Mouse (Mus musculus) intestine, postnatal 0 days (tissue): ENCODE measurements around the gene Sacm1l. TPM values are rescaled to one million over a fixed set of nuclear protein-coding genes. Genes with fewer than 3 reads are reported as not detected.

Experiments used
- ATAC-seq: fragments of 200-750 bp; cut with Nextera tagmentation; 2 replicates; pipeline ENCODE4 v1.8.0; 2017; ENCODE audit warnings: mild to moderate bottlenecking, moderate TSS enrichment, moderate library complexity
- H3K27ac ChIP-seq: fragments of 300-500 bp; sonication (generic); 2 replicates; pipeline ENCODE4 v1.5.1; 2014; ENCODE audit warnings: mild to moderate bottlenecking, low read depth, low read length, moderate library complexity
- H3K27me3 ChIP-seq: fragments of 300-500 bp; sonication (generic); replicated peaks from 2 replicates; pipeline ENCODE4 v1.6.1; 2014; ENCODE audit warnings: low read length, mixed read lengths; ENCODE audit not compliant: control insufficient read depth, insufficient read depth
- H3K36me3 ChIP-seq: fragments of 300-500 bp; sonication (generic); 2 replicates; pipeline ENCODE4 v1.6.1; 2014; ENCODE audit warnings: mild to moderate bottlenecking, moderate library complexity; ENCODE audit not compliant: control insufficient read depth, insufficient read depth
- H3K4me1 ChIP-seq: fragments of 300-500 bp; sonication (generic); replicated peaks from 2 replicates; pipeline ENCODE4 v1.6.1; 2014; ENCODE audit warnings: antibody characterized with exemption, low read length, mixed read lengths; ENCODE audit not compliant: control insufficient read depth, insufficient read depth
- H3K4me2 ChIP-seq: fragments of 300-500 bp; sonication (generic); replicated peaks from 2 replicates; pipeline ENCODE4 v1.6.1; 2014; ENCODE audit warnings: low read depth, mild to moderate bottlenecking, moderate library complexity
- H3K4me3 ChIP-seq: fragments of 300-500 bp; sonication (generic); 2 replicates; pipeline ENCODE4 v1.5.1; 2014; ENCODE audit warnings: low read depth, low read length
- H3K9ac ChIP-seq: fragments of 300-500 bp; sonication (generic); 2 replicates; pipeline ENCODE4 v1.6.1; 2014; ENCODE audit warnings: mild to moderate bottlenecking, low read depth, low read length
- H3K9me3 ChIP-seq: fragments of 300-500 bp; sonication (generic); 2 replicates; pipeline ENCODE4 v1.6.1; 2016; ENCODE audit warnings: mixed run types; ENCODE audit not compliant: control insufficient read depth
- CTCF ChIP-seq: sonication (generic); IDR thresholded peaks from 2 replicates; pipeline ENCODE4 v1.5.1; 2016; ENCODE audit warnings: low read depth, mild to moderate bottlenecking, control low read depth, antibody characterized with exemption, moderate library complexity
- WGBS: fragments of 180-500 bp; shearing (Covaris S2); extraction: QIAGEN DNeasy Blood & Tissue Kit; methylation state at CpG from one replicate; pipeline ENCODE4 v1.1.7; 2014; 5-methylcytosine and 5-hydroxymethylcytosine counted together
- polyA plus RNA-seq: library from polyadenylated mRNA; unstranded; fragments of >200 nt; fragmentation: Nextera tagmentation; extraction: Ambion mirVana; gene quantifications from 2 replicates; pipeline ENCODE4 v1.2.1, GENCODE M21; 2015

Sacm1l gene
- polyA plus RNA-seq, 1 experiment from 2014 or later, result 37.3 TPM

DNA sequence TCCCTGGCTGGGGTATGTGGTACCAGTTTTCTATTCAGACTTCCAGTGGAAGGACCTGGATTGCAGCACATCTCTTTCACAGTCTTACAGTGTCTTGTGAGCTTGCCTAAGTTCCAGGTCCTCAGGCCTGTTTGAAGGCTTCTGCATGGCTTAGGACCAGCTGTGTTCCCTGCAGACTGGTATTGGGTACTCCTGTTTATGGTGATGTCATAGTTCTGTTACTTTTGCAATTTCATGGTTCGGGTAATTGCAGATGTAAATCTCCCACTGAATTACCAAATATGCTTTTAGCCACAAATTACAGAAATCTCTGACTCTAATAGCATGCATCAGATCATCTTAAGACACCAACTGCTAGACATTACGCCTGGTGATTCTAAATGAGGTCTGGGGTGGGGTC, 14.5 kb upstream of the Sacm1l start:
- TF ChIP-seq CTCF, result no peak
- Histone ChIP-seq H3K4me3 (no peak overlapping the region), H3K4me2 (no peak overlapping the region), H3K36me3 (peaks cover 65% of the 10 kb centered on the region), H3K9ac (no peak overlapping the region), H3K27me3 (no peaks in the 10 kb centered on the region), H3K9me3 (no peaks in the 10 kb centered on the region), H3K4me1 (0 out of 2 replicates have a peak, but pooled peaks cover 2% of the 10 kb centered on the region), H3K27ac (no peak overlapping the region)
- ATAC-seq, result no peak
- WGBS, result 82% methylated on average over 2 of the region's 2 CpGs

DNA sequence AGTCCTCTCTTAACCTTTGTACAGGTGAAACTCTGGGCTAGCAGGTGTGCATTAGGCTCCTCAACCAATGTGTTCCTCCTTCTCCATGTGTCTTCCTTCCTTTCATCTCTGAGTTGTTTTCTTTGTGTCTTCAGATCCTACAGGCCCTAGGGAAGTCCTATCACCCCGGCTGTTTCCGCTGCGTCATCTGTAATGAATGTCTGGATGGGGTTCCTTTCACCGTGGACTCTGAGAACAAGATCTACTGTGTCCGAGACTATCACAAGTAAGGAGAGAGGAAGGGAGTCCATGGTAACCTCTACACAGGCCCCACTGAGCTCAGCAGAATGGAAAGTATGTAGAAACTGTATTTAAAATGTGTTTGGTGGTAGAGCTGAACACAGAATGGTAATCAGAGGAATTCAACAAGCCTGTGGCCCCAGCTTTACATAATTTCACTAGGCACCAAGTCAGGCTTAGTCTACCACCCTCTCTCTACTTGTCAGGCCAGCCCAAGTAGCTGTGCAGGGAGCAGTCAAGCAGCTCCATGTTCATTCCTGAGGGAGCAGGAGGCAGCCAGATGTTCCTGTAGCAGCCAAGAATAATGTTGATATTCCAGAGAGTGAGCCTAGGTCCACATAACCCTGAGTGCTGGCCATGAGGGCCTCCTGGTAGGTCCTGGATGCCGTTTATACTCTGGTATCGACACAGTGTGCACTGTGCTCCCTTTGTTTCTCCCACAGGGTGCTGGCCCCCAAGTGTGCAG, 12.7 kb upstream of the Sacm1l start:
- H3K9ac ChIP-seq, result no peak overlapping the region
- 92% methylated on average over 7 of the region's 7 CpGs for WGBS
- H3K4me2 ChIP-seq, result no peak overlapping the region
- TF ChIP-seq CTCF, result no peak
- no peak overlapping the region for H3K4me3 ChIP-seq
- H3K9me3 ChIP-seq, result no peaks in the 10 kb centered on the region
- no peak for ATAC-seq
- H3K36me3 ChIP-seq, result peaks cover 61% of the 10 kb centered on the region
- H3K27ac ChIP-seq, result no peak overlapping the region
- H3K4me1 ChIP-seq, result peaks cover 6% of the 10 kb centered on the region; the same call in 1 of the 2 replicates
- H3K27me3 ChIP-seq, result no peaks in the 10 kb centered on the region

DNA sequence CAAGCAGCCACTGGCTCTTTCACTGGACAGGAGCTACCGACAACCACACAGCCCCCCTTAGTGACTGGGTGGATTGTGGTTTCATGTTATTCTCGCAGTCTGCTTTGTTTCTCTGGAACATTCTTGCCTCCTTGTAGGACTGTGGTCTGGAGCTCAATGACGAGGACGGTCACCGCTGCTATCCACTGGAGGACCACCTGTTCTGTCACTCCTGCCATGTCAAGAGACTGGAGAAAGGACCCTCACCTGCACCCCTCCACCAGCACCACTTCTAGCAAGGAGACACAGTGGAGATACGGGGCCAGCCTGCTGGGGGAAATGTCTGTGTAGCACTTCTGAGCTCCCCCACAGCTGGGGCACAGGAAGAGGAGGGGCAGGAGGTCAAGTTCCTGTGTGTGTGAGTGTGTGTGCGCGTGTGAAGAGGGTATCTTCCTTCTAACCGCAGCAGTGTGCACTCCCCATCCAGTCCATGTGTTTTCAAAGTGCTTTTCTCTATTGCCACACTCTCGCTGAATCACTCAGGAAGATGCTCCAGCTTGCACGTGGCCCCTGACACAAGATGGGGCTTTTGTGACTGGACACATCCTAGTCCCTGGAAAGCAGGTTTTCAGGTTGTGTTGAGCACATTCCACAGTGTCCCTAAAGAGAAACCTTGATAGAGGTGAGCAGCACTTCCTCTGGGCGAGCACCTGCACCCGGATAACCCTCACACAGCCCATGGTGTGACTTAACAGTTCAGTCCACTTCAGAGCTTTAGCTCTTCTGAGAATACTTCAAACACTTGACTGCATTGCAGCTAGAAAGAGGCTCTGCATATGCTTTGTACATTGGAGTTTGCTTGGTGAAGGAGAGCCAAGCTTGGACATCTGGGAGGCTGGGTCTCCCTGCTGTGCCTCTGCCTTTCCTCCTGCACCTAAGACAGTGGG, 10.3 kb upstream of the Sacm1l start:
- no peak for ATAC-seq
- peaks cover 6% of the 10 kb centered on the region; the same call in 1 of the 2 replicates for H3K4me1 ChIP-seq
- no peaks in the 10 kb centered on the region for H3K27me3 ChIP-seq
- no peak overlapping the region; the same call in 1 of the 2 replicates for H3K27ac ChIP-seq
- WGBS, result 79% methylated on average over 13 of the region's 13 CpGs
- TF ChIP-seq CTCF, result no peak
- no peak overlapping the region for H3K4me3 ChIP-seq
- no peaks in the 10 kb centered on the region for H3K9me3 ChIP-seq
- H3K9ac ChIP-seq, result no peak overlapping the region
- H3K4me2 ChIP-seq, result no peak overlapping the region
- peaks cover 48% of the 10 kb centered on the region for H3K36me3 ChIP-seq

DNA sequence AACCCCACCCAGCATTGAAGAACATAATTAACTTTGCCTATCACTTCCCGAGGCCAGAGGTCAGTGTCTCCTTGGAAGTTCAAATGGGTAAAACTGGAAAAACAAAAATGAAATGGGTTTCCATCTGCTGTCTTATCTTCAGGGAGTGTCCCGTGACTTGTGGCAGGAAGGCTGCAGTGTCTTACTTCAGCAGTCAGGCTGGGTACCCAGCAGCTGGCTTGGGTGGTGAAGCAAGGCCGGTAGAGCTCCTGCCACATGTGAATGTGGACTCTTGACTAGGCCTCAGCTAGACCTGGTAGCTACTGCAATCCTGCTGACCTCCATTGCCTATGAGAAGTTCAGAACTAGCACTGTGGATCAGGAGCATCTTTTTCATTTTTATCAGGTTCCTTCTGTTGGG, 8.8 kb upstream of the Sacm1l start:
- H3K27ac ChIP-seq, result no peak overlapping the region; the same call in 1 of the 2 replicates
- ATAC-seq, result peak; percentile 25; the same call in 1 of the 2 replicates
- H3K9me3 ChIP-seq, result no peaks in the 10 kb centered on the region

DNA sequence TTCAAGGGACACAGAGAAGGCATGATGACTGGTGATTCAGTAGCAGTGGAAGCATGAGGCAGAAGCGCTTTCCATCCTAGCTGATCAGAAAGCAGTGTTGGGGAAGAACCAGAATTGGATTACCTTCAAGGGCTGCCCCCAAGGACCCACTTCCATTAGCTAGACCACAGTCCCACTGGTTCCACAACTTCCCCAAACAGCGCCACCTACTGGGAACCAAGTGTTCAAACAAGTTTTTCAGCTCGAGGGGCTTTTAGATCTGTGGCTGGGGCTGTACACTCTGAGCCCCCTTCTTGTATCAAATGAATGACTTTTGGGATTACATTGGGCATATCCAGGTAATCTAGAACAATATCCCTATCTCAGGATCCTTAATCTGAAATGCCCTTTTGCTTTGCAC, 5.9 kb upstream of the Sacm1l start:
- Histone ChIP-seq H3K4me3 (no peak overlapping the region), H3K27me3 (no peaks in the 10 kb centered on the region), H3K4me2 (no peak overlapping the region), H3K27ac (no peak overlapping the region), H3K36me3 (peaks cover 20% of the 10 kb centered on the region), H3K9me3 (no peaks in the 10 kb centered on the region), H3K4me1 (peaks cover 10% of the 10 kb centered on the region; the same call in 1 of the 2 replicates), H3K9ac (no peak overlapping the region)
- ATAC-seq, result no peak
- peak; percentile 80 for TF ChIP-seq CTCF
- WGBS, result 39% methylated on average over 3 of the region's 3 CpGs

More for the DNA sequence above, 8.8 kb upstream of the Sacm1l start:
- H3K4me3 ChIP-seq, result no peak overlapping the region
- H3K4me2 ChIP-seq, result no peak overlapping the region
- H3K36me3 ChIP-seq, result peaks cover 45% of the 10 kb centered on the region
- H3K9ac ChIP-seq, result no peak overlapping the region
- H3K27me3 ChIP-seq, result no peaks in the 10 kb centered on the region
- no peak for TF ChIP-seq CTCF
- H3K4me1 ChIP-seq, result peaks cover 6% of the 10 kb centered on the region; the same call in 1 of the 2 replicates
- WGBS, result 29% methylated on average over 3 of the region's 3 CpGs

DNA sequence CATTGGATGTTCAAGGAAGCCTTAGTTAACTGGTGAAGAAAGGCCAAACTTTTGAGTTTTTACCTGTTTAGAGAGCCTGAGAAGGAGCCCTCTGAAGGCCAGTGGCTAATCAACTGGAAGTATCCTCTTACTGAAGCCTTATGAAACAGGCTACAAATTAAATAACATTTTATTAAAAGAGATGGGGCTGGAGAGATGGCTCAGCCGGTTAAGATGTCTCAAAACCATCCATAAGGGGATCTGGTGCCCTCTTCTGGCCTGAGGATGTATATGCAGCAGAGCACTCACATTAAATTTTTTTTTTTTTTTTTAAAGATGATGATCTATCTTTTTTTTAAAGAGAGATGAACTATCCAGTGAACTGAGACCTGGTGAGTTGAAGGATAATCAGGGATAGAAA, 4.5 kb upstream of the Sacm1l start:
- ATAC-seq, result no peak
- peak; percentile 83 for TF ChIP-seq CTCF

More for the DNA sequence above, 4.5 kb upstream of the Sacm1l start:
- H3K9ac ChIP-seq, result no peak overlapping the region
- peaks cover 10% of the 10 kb centered on the region; the same call in 1 of the 2 replicates for H3K4me1 ChIP-seq
- no peak overlapping the region for H3K4me3 ChIP-seq
- no peak overlapping the region for H3K27ac ChIP-seq
- peaks cover 6% of the 10 kb centered on the region for H3K36me3 ChIP-seq
- no peaks in the 10 kb centered on the region for H3K27me3 ChIP-seq
- H3K4me2 ChIP-seq, result no peak overlapping the region
- 0% methylated on average over 1 of the region's 1 CpGs for WGBS
- H3K9me3 ChIP-seq, result no peaks in the 10 kb centered on the region
